Mouse (Mus musculus) lung, postnatal 25 days (tissue): ENCODE measurements around the gene Sbds.

Experiments
- DNase-seq: peaks from one replicate; pipeline ENCODE4 v3.0.0; 2022; ENCODE audit warnings: low spot score

Sbds gene

GRCm38 (mm10) chr5:130255017-130255720 is at the start of gene Sbds, which contains the start of gene Tyw1:
Gene Sbds (minus strand): TSS chr5:130255530.
Gene Tyw1 (plus strand): TSS chr5:130255619.
- DNase-seq, result peak; percentile 99

DNA sequence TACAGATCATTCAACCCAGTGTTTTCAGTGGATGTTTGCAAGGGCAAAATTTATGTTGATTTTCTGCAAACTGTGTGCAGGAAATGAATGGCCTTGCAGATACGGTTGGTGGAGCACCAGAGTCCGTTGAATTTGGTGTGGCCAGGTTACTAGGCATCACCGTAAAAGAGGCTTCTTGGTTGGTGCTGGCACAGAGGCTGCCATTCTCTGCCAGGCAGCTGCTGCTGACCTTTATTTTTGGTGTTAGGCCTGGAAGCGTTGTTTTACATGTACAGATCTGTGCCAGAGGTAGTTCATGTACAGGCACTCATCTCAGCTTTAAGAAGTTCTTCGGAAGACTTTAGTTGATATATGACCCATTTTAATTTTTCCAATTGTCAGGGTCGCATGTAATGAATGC is 48.3 kb upstream of the Sbds start:
- DNase-seq, result no peak

DNA sequence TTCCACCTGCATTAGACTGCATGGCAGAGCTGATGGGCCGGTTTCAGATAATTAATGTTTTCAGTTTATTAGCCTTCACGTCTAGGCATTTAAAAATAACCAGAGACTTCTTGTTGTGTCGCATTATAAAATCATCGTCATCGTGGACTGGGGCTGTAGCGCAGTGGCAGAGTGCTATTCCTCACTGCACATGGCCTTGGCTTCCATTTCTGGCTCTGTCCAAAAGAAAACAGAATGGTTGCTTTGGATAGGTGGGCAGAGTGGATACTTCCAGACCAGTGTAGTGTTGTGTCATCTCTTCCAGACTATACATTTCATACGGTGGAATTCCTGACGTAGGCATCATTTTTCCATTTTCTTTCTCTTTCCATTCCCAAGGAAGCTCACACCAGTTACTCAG is 44.2 kb upstream of the Sbds start:
- no peak for DNase-seq

DNA sequence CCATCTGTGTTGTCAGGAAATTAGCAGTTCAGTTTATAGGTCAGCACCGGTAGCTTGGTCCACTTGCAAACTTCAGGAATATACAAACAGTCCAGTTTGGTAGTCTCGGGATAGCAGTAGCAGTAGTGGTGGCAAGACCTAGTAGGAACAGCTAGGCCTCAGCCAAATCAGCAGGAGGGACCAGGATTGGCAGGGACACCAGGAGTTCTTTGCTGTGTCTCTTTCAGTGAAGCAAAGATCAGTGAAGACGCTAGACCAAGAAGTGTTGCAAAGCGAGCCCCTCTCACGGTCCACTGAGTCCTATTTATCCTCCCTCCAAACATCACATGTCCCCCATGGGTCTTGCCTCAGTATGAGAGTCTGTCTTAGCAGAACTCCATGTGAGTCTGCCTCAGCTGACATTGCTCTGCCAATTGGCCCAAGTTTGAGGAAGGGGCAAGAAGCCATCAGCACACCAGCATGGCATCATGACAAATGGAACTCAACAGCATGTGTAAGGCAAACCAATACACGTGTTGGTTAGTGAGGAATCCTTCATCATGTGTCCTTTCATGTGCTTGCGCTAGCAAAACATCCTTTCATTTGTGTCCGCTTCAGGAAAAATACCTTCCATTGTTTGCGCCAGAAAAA is 43.6 kb upstream of the Sbds start:
- DNase-seq, result no peak

DNA sequence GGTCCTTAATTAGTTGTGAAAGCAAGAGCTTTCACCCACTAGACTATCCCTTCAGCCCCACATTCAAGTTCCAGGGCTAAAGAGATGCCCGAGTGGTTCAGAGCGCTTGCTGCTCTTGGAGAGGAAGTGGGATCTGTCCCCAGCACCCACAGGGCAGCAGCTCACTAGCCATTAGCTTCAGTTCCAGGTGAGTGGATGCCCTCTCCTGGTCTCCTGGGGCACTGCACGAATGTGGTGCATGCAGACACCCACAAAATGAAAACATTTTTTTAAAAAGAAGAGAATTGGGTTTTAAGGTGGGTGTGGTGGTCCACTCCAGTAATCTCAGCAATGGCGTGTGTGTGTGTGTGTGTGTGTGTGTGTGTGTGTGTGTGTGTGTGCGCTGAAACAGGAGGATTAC is 40.7 kb upstream of the Sbds start:
- no peak for DNase-seq

DNA sequence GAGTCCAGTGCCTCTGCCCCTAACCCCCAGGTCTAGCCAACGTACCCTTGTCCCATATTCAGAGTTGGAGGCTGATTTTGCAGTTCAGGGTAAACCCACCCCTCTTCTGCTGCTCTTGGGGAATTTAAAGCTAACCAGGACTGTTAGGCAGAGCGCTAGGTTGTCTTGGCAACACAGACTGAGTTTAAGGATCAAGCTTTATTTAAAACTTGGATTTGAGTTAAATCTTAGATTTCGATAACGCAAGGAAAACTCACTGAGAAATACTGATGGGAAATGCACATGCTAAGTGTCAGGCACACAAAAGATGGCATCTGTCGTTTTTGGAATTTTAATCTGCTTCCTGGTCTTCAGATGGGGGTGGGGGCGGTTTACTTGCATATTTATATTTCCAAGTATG is 39.3 kb upstream of the Sbds start:
- DNase-seq, result no peak

DNA sequence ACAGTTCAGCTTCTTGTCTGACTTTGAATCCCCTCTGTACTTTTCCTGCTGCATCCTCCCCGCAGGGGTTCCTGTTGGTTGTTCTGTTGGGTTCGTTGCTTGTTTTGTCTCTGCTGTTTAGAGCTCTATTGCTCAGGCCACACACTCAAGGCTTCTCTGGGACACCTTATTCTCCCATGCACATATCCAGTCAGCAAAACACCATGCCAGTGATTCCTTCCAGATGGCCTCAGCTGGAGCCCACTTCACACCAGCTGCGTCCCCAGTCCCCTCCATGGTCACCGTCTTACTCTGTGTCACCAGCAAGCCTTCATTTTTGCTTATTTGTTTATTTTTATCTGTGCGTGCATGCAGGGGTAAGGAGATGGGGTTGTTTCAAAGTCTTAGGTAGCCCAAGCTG is 38.6 kb upstream of the Sbds start:
- no peak for DNase-seq

DNA sequence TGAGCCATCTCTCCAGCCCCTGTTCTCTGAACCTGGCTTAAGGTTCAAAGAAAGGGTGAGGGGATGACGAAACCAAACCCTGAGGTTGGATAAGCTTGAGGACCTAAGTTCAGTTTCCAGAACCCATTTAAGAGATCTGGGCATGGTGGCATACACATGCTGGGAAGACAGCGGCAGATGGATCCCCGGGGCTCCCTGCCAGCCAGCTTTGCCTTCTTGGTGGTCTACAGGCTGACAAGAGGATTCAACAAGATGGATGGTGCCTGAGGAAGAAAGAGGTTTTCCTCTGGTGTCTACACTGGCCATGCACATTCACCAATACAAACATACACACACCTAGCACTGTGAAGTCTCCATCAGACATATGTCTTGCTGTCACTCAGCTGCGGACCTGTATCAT is 37.6 kb upstream of the Sbds start:
- no peak for DNase-seq

GRCm38 (mm10) chr5:130290775-130291174 is 35.4 kb upstream of the Sbds start:
- DNase-seq, result no peak

GRCm38 (mm10) chr5:130290242-130290641 is 34.9 kb upstream of the Sbds start:
- no peak for DNase-seq

DNA sequence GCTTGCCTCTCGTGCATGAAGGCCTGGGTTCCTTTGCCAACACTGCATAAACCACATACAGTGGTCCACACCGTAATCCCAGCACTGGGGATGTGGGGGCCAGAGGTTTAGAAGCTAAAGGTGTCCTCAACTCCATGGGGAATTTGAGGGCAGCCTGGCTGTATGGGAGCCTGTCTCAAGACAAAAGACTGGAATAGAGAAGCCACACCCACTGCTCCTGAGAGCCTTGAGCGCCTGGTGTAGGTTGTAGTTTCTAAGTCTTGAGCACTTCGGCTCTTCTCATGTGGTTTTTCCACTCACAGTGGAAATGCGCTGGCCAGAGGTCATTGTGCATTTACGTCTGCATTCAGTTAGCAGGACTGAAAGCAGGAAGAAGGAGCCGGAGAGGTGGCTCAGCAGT is 32.8 kb upstream of the Sbds start:
- no peak for DNase-seq

GRCm38 (mm10) chr5:130283079-130283732 is 27.9 kb upstream of the Sbds start:
- no peak for DNase-seq

- no peak for DNase-seq
Observed at GRCm38 (mm10) chr5:130278011-130278472, 22.7 kb upstream of the Sbds start.

DNA sequence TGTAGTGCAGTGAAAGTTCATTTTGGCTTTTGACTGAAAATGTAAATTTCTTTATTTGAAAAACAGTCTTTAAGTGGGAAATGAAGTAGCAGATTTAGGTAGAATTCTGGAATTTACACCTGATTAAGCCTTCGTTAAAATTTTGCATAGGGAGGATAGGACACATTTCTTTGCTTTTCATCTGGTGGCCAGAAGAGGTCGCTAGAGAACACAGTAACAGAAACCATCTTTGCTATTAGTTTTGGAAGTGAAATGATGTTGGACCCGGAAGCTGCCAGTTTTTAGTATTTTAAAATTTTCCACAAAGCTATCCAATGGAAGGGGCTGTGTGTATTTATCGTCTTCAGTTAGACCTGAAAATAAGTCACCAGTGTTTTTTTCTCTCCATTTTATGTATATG is 20.2 kb upstream of the Sbds start:
- peak; percentile 29 for DNase-seq

DNA sequence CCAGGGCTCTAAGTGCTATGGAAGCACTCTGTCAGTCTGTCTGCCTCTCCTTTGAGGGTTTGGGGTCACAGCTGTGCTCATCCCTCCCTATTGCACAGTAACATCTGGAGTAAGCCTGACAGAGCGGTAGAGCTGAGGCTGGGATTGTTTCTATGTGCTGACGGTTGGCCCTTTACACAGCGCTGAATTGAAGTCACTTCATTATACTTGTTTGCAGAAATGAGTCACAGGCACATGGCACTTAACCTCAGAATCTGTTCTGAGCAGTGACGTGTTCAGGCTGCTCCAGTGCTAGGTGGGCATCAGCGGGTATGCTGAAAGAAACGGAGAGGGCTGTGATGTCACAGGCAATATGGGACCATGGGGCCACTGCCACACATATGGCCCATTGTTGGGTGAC is 17.7 kb upstream of the Sbds start:
- no peak for DNase-seq

- no peak for DNase-seq
Observed at GRCm38 (mm10) chr5:130272344-130272743, 17.0 kb upstream of the Sbds start.

- no peak for DNase-seq
Observed at GRCm38 (mm10) chr5:130268976-130269375, 13.6 kb upstream of the Sbds start.

- DNase-seq, result no peak
Observed at GRCm38 (mm10) chr5:130267316-130267715, 12.0 kb upstream of the Sbds start.

GRCm38 (mm10) chr5:130266651-130267050 is 11.3 kb upstream of the Sbds start:
- DNase-seq, result no peak

DNA sequence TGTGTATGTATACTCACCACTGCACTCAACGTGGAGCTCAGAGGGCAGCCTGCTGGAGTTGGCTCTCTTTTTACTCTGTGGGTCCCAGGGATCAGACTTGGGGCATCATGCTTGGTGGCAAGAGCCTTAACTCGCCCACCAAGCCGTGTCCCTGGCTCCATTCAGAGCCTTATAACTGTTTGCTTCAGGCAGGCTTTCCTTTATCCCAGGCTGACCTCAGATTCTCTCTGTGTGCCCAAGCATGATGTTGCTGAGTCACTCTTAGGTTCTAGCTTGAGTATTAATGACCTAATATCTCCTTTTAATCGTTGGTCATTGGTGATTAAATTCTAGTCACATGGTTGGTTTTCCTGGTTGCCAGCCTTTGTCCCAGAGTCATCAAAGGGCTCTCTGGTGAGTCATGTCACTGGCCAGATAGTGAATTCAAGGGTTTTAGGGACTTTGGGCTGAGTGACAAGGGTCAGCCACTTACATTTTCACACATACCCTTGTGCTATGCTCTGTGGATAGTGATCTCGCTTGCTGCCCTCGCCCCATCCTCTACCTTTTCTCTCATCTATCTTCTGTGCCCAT is 9.2 kb upstream of the Sbds start:
- no peak for DNase-seq

DNA sequence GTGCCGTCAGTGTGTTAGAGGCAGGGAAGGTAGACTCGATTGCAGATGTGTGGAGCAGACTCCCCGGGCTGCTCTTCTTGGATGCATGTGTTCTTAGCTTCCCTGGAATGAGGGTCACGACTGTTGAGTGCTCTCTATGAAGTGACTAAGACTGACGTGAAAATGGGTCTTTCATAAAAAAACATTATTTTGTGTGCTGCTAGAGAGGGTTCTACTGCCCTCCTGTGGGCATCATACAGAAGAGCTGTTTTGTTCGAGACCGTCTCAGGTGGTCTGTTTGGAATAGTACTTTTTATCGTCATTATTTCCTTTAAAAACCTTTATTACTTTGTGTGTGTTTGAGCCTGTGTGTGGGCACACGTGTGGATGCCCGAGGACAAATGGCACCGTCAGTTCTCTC is 8.1 kb upstream of the Sbds start:
- DNase-seq, result no peak

- DNase-seq, result no peak
Observed at GRCm38 (mm10) chr5:130257303-130257702, 2.0 kb upstream of the Sbds start.

- DNase-seq, result peak; percentile 99
Observed at GRCm38 (mm10) chr5:130256678-130257271, 1.4 kb upstream of the Sbds start.
